Mouse (Mus musculus): ENCODE results near the gene Prss53. TPM values are rescaled to one million over a fixed set of nuclear protein-coding genes. Genes with fewer than 3 reads are reported as not detected.

Prss53 gene
- total and polyA plus RNA-seq, 3 experiments = 0.15 to 0.77 TPM; not detected in 1

DNA sequence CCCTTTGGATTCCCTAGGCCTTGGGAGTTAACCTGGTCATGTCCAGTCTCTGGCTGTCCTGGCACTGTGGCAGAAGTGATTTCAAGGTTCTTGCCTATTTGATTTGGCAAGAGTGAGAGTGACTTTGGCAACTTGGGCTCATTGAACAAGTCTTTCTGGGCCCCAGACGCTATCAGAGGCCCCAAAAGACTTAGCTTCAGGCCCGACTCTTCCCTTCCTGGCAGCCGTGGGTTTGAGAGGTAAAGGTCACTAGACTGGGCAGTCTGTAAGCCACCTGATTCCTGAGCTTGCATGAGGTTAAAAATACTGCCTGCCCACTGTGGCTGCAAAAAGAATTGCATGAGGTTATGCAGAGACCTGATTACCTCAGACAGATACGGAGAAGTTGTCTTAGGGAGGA lies 17.9 kb upstream of the Prss53 start:
- Histone ChIP-seq H3K9ac (ENCODE audit: control insufficient read depth, low read depth, low read length, poor library complexity, severe bottlenecking) (no peak overlapping the region), H3K79me2 (ENCODE audit: control insufficient read depth, insufficient read depth, low read length, poor library complexity) (peaks cover 9% of the 10 kb centered on the region), H3K27me3 (ENCODE audit: control insufficient read depth in 1 of 2, insufficient read depth in 2 of 2, low read length in 2 of 2) (no peaks in the 10 kb centered on the region)

DNA sequence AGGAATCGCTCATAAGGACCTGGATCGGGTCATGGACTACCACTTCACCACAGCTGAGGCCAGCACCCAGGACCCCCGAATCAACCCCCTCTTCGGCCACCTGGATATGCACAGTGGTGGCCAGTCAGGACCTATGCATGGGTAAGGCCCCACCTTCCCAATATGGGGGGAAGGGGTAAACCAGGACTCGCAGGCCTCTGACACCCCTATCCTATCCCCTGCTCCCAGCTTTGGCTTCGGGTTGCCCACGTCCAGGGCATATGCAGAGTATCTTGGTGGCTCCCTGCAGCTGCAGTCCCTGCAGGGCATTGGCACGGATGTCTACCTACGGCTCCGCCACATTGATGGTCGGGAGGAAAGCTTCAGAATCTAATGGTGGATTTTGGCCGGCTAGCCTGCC lies 17.2 kb upstream of the Prss53 start:
- H3K9me3 ChIP-seq (replicated peaks; ENCODE audit: insufficient read depth, low read length) = no peaks in the 10 kb centered on the region
- DNase-seq (ENCODE audit: low read depth, low spot score) = no peak
- H3K27me3 ChIP-seq (ENCODE audit: control insufficient read depth in 1 of 2, insufficient read depth in 2 of 2, low read length in 2 of 2) = no peaks in the 10 kb centered on the region
- no peak overlapping the region for H3K27ac ChIP-seq (ENCODE audit: control insufficient read depth, low read depth, low read length)
- H3K4me1 ChIP-seq (ENCODE audit: control insufficient read depth in 1 of 2, insufficient read depth in 2 of 2, low read length in 2 of 2) = peaks cover under 1 to 7% of the 10 kb centered on the region in 2 experiments; a peak in 1 of 4 replicates
- no peaks in the 10 kb centered on the region for H3K36me3 ChIP-seq (ENCODE audit: control insufficient read depth in 1 of 2, insufficient read depth in 2 of 2, low read length in 2 of 2)
- peaks cover 7% of the 10 kb centered on the region; the same call in 1 of the 2 replicates for H3K79me2 ChIP-seq (ENCODE audit: control insufficient read depth, insufficient read depth, low read length, poor library complexity)
- no peak for TF ChIP-seq ZMIZ1 (IDR thresholded peaks at IDR 0.05; ENCODE audit: low read depth, low read length)
- TF ChIP-seq TAL1 (IDR thresholded peaks at IDR 0.05; ENCODE audit: low read length) = no peak
- no peak for TF ChIP-seq MXI1 (IDR thresholded peaks at IDR 0.05; ENCODE audit: low read depth, low read length)
- TF ChIP-seq USF2 (IDR thresholded peaks at IDR 0.05; ENCODE audit: borderline replicate concordance in 1 of 2, insufficient read depth in 1 of 2, low read depth in 1 of 2, low read length in 2 of 2) = no peak
- TF ChIP-seq MYC (IDR thresholded peaks at IDR 0.05; ENCODE audit: low read depth, low read length) = no peak
- no peak for TF ChIP-seq KAT2A (conservative IDR thresholded peaks at IDR 0.05; ENCODE audit: low read depth, low read length)
- no peak for TF ChIP-seq ZKSCAN1 (IDR thresholded peaks at IDR 0.05; ENCODE audit: low read depth, low read length)
- no peak for TF ChIP-seq UBTF (IDR thresholded peaks at IDR 0.05; ENCODE audit: borderline replicate concordance, insufficient read depth, low read depth, low read length)
- no peak for TF ChIP-seq E2F4 (IDR thresholded peaks at IDR 0.05; ENCODE audit: borderline replicate concordance, low read depth, low read length)
- no peak for TF ChIP-seq EP300 (IDR thresholded peaks at IDR 0.05; ENCODE audit: low read depth in 1 of 2, low read length in 2 of 2)
- no peak for TF ChIP-seq TCF12 (IDR thresholded peaks at IDR 0.05; ENCODE audit: low read depth, low read length)
- TF ChIP-seq MEF2A (IDR thresholded peaks at IDR 0.05; ENCODE audit: extremely low read depth, insufficient replicate concordance, low read depth, low read length, poor library complexity, severe bottlenecking) = no peak
- no peak for TF ChIP-seq MAZ (IDR thresholded peaks at IDR 0.05; ENCODE audit: low read depth, low read length)
- no peak for TF ChIP-seq MYB (IDR thresholded peaks at IDR 0.05; ENCODE audit: low read depth, low read length)
- H3K9ac ChIP-seq (ENCODE audit: control insufficient read depth, low read depth, low read length, poor library complexity, severe bottlenecking) = no peak overlapping the region
- H3K4me3 ChIP-seq (ENCODE audit: control insufficient read depth in 1 of 2, insufficient read depth in 1 of 2, low read depth in 2 of 2, low read length in 2 of 2) = no peak overlapping the region

More for the DNA sequence above, 17.9 kb upstream of the Prss53 start:
- Histone ChIP-seq H3K36me3 (ENCODE audit: control insufficient read depth in 1 of 2, insufficient read depth in 2 of 2, low read length in 2 of 2) (peaks cover 0 to 4% of the 10 kb centered on the region in 2 experiments; a peak in 2 of 4 replicates), H3K4me1 (ENCODE audit: control insufficient read depth in 1 of 2, insufficient read depth in 2 of 2, low read length in 2 of 2) (peaks cover 2 to 13% of the 10 kb centered on the region in 2 experiments; a peak in 2 of 4 replicates), H3K4me3 (ENCODE audit: control insufficient read depth in 1 of 2, insufficient read depth in 1 of 2, low read depth in 2 of 2, low read length in 2 of 2) (no peak overlapping the region), H3K27ac (ENCODE audit: control insufficient read depth, low read depth, low read length) (no peak overlapping the region), H3K9me3 (replicated peaks; ENCODE audit: insufficient read depth, low read length) (no peaks in the 10 kb centered on the region)
- TF ChIP-seq TBP (IDR thresholded peaks at IDR 0.05; ENCODE audit: low read depth, low read length) (no peak), MXI1 (IDR thresholded peaks at IDR 0.05; ENCODE audit: low read depth, low read length) (no peak), MAFK (IDR thresholded peaks at IDR 0.05; ENCODE audit: borderline replicate concordance, low read depth, low read length) (no peak), POLR2A (IDR thresholded peaks at IDR 0.05; ENCODE audit: control insufficient read depth in 1 of 2, insufficient read depth in 1 of 2, low read depth in 1 of 2, low read length in 2 of 2, poor library complexity in 1 of 2) (no peak), GABPA (IDR thresholded peaks at IDR 0.05; ENCODE audit: low read depth, low read length) (no peak), MYC (IDR thresholded peaks at IDR 0.05; ENCODE audit: low read depth, low read length) (no peak), USF2 (IDR thresholded peaks at IDR 0.05; ENCODE audit: borderline replicate concordance in 1 of 2, insufficient read depth in 1 of 2, low read depth in 1 of 2, low read length in 2 of 2) (no peak), GATA1 (IDR thresholded peaks at IDR 0.05; ENCODE audit: low read depth, low read length) (no peak), TAL1 (IDR thresholded peaks at IDR 0.05; ENCODE audit: low read length) (no peak)
- DNase-seq (ENCODE audit: low read depth, low spot score) = no peak

All from MEL (cell line).